Mouse (Mus musculus): Measurements from ENCODE around the gene Ppef2.

Gene Ppef2

DNA sequence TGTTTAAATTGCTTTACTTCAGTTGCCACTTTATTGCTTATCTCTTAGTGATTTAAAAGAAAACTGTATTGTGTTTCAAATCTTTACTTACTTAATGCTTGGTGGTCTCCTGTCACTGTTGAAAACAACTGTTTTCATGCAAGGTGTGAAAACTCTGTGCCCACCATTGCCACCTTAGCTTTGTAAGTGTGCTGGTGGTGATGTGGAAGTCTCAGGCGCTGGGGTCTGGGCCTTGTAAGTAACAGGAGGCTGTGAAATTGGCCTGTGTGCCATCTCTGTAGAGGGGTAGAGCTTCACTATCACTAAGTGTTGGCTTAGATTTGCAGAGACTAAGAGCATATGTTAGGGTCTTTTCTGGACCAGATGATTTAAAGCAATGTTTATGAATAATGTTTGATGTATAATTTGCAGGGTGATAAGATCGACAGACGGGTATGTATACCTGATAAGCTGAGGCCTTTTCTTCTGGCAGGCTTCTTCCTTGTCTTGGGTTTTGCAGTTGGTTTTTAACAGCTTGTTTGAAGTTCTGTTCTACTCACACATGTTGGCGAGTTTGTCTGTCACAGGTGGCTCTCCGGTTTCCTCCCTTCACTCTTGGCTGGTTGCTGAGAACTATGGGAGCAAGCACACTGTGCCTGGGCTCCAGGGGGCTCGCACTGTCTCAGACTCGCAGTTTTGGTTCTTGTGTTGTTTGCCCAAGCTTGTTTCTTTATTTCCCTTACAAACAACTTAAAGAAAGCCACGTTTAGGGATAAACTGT is 72.8 kb downstream of the Ppef2 start:
- no peak for DNase-seq

Data from cerebellum, postnatal 36 days (tissue).